Mouse (Mus musculus): Measurements from ENCODE around the gene Tcaf2. TPM values are rescaled to one million over a fixed set of nuclear protein-coding genes. Genes with fewer than 3 reads are reported as not detected.

Gene Tcaf2
- polyA plus RNA-seq (2015; fragmentation: Nextera tagmentation; extraction: Ambion mirVana) = 0.15 and 0.23 TPM in 2 replicates

DNA sequence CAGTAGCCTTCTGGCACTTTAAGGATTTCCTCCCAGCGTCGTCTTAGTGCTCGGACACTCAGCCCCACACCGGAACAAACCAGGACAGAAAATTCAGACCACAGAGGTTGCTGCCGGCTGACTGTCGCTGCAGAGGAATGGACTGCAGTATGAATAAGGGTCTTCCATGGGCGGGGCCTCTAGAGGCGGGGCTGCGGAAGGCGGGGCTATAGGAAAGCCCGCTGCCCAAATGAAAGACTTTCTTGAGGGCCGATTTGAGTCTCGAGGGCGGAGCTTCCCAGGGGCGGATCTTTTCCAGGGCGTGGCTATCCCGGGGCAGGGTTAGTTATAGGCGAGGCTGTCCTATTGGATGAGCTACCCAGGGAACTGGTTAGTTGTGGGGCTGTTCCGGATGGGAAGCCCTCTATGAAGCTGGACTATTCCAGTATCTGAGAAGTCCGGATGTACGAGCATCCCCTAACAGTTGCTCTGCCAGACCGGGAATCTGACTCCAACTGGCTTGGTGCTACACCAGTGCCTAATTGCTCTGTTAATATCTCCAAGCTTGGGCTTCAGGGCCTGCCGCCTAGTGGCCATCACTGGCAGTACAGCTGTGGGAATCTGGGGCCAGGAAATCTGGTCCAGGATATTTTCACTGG is at the start of gene Tcaf2:
TSS of gene Tcaf2 (minus strand) at position 343 of the 638 bp plus-strand sequence.
- Histone ChIP-seq H3K4me3 (replicated peaks) (peak within 1 kb of the TSS; percentile 27), H3K27me3 (no peaks in the 10 kb centered on the region), H3K9ac (no peak within 1 kb of the TSS), H3K36me3 (replicated peaks) (no peaks in the 10 kb centered on the region), H3K27ac (replicated peaks) (no peak within 1 kb of the TSS), H3K4me1 (replicated peaks) (0 out of 2 replicates have a peak, but pooled peaks cover 5% of the 10 kb centered on the region), H3K4me2 (peak within 1 kb of the TSS; percentile 60), H3K9me3 (replicated peaks) (no peaks in the 10 kb centered on the region)
- WGBS (ENCODE audit: insufficient replicate concordance) = under 1% methylated on average over 23 of the region's 23 CpGs
- peak; percentile 85 for ATAC-seq (ENCODE audit: insufficient read depth)

DNA sequence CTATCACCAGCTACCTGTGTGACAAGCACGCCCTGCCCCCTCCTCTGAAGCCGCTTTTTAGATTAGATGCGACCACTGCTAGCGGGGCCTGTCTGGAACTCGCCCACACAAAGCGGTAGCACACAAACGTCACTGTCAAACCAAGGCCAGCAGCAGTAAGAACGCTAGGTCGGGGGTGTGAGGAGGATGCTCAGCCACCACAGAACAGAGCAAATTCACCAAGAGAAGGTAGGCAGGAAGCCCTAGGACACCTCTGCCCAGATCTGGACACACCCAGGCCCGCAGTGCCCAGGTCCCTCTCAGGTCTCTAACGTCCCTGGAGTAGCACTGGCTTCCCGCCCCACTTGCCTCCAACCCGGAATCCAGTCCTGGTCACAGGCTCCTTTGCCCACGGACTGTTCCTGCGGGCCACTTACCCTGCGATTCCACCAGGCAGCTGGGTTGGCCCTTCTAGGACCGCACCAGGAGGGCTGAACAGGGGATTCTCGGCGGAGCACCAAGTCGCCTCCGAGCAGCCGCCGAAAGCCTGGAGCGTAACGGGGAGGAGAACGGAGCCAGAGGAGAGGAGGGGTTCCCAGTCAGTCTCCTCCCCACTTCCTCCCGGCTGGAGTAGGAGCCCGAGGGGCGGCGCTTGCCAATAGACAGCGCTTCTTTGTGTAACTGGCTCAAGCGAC is 47.6 kb upstream of the Tcaf2 start:
- H3K36me3 ChIP-seq (replicated peaks) = no peaks in the 10 kb centered on the region
- H3K27me3 ChIP-seq = no peaks in the 10 kb centered on the region
- under 1% methylated on average over 32 of the region's 32 CpGs for WGBS (ENCODE audit: insufficient replicate concordance)
- H3K9me3 ChIP-seq (replicated peaks) = no peaks in the 10 kb centered on the region
- peak overlapping the region; percentile 6; the same call in 1 of the 2 replicates for H3K27ac ChIP-seq (replicated peaks)
- peak; percentile 72 for ATAC-seq (ENCODE audit: insufficient read depth)
- peak overlapping the region; percentile 73 for H3K4me2 ChIP-seq
- peak overlapping the region; percentile 62 for H3K4me3 ChIP-seq (replicated peaks)
- peak overlapping the region; percentile 35 for H3K9ac ChIP-seq
- peaks cover 25% of the 10 kb centered on the region for H3K4me1 ChIP-seq (replicated peaks)

- peaks cover 25% of the 10 kb centered on the region for H3K4me1 ChIP-seq (replicated peaks)
- no peaks in the 10 kb centered on the region for H3K36me3 ChIP-seq (replicated peaks)
- peak; percentile 53 for ATAC-seq (ENCODE audit: insufficient read depth)
- H3K9ac ChIP-seq = peak overlapping the region; percentile 35; the same call in 1 of the 2 replicates
- WGBS (ENCODE audit: insufficient replicate concordance) = under 1% methylated on average over 10 of the region's 10 CpGs
- H3K27me3 ChIP-seq = no peaks in the 10 kb centered on the region
- no peaks in the 10 kb centered on the region for H3K9me3 ChIP-seq (replicated peaks)
- H3K27ac ChIP-seq (replicated peaks) = no peak overlapping the region
- peak overlapping the region; percentile 73 for H3K4me2 ChIP-seq
- peak overlapping the region; percentile 62 for H3K4me3 ChIP-seq (replicated peaks)
These were observed 47.1 kb upstream of the Tcaf2 start for GRCm38 (mm10) chr6:42692154-42692516.

GRCm38 (mm10) chr6:42689761-42690160 is 44.7 kb upstream of the Tcaf2 start:
- no peaks in the 10 kb centered on the region for H3K36me3 ChIP-seq (replicated peaks)
- no peak overlapping the region for H3K9ac ChIP-seq
- peak; percentile 56 for ATAC-seq (ENCODE audit: insufficient read depth)
- H3K4me3 ChIP-seq (replicated peaks) = no peak overlapping the region
- peaks cover 25% of the 10 kb centered on the region for H3K4me1 ChIP-seq (replicated peaks)
- H3K27ac ChIP-seq (replicated peaks) = no peak overlapping the region
- H3K9me3 ChIP-seq (replicated peaks) = no peaks in the 10 kb centered on the region
- no peaks in the 10 kb centered on the region for H3K27me3 ChIP-seq
- H3K4me2 ChIP-seq = no peak overlapping the region

GRCm38 (mm10) chr6:42687907-42688306 is 42.9 kb upstream of the Tcaf2 start:
- Histone ChIP-seq H3K27ac (replicated peaks) (no peak overlapping the region), H3K27me3 (no peaks in the 10 kb centered on the region), H3K36me3 (replicated peaks) (no peaks in the 10 kb centered on the region), H3K9me3 (replicated peaks) (no peaks in the 10 kb centered on the region), H3K9ac (no peak overlapping the region), H3K4me2 (no peak overlapping the region), H3K4me3 (replicated peaks) (no peak overlapping the region), H3K4me1 (replicated peaks) (peaks cover 22% of the 10 kb centered on the region)
- ATAC-seq (ENCODE audit: insufficient read depth) = no peak
- WGBS (ENCODE audit: insufficient replicate concordance) = 68% methylated on average over 5 of the region's 5 CpGs

- Histone ChIP-seq H3K27ac (replicated peaks) (no peak overlapping the region), H3K4me1 (replicated peaks) (no peaks in the 10 kb centered on the region), H3K4me2 (no peak overlapping the region), H3K27me3 (no peaks in the 10 kb centered on the region), H3K4me3 (replicated peaks) (no peak overlapping the region), H3K9me3 (replicated peaks) (no peaks in the 10 kb centered on the region), H3K9ac (no peak overlapping the region), H3K36me3 (replicated peaks) (no peaks in the 10 kb centered on the region)
- no peak for ATAC-seq (ENCODE audit: insufficient read depth)
- WGBS (ENCODE audit: insufficient replicate concordance) = 58% methylated on average over 7 of the region's 7 CpGs
These were observed 35.0 kb upstream of the Tcaf2 start for GRCm38 (mm10) chr6:42680077-42680476.

GRCm38 (mm10) chr6:42676011-42676410 is 31.0 kb upstream of the Tcaf2 start:
- no peak for ATAC-seq (ENCODE audit: insufficient read depth)
- Histone ChIP-seq H3K4me2 (no peak overlapping the region), H3K27ac (replicated peaks) (no peak overlapping the region), H3K9ac (no peak overlapping the region), H3K36me3 (replicated peaks) (no peaks in the 10 kb centered on the region), H3K9me3 (replicated peaks) (no peaks in the 10 kb centered on the region), H3K4me3 (replicated peaks) (no peak overlapping the region), H3K4me1 (replicated peaks) (no peaks in the 10 kb centered on the region), H3K27me3 (no peaks in the 10 kb centered on the region)
- WGBS (ENCODE audit: insufficient replicate concordance) = 78% methylated on average over 3 of the region's 3 CpGs

GRCm38 (mm10) chr6:42671767-42672166 is 26.7 kb upstream of the Tcaf2 start:
- Histone ChIP-seq H3K27me3 (no peaks in the 10 kb centered on the region), H3K9ac (no peak overlapping the region), H3K9me3 (replicated peaks) (no peaks in the 10 kb centered on the region), H3K36me3 (replicated peaks) (no peaks in the 10 kb centered on the region), H3K4me1 (replicated peaks) (no peaks in the 10 kb centered on the region), H3K4me3 (replicated peaks) (no peak overlapping the region), H3K27ac (replicated peaks) (no peak overlapping the region), H3K4me2 (no peak overlapping the region)
- no peak for ATAC-seq (ENCODE audit: insufficient read depth)
- WGBS (ENCODE audit: insufficient replicate concordance) = 56% methylated on average over 1 of the region's 1 CpGs

DNA sequence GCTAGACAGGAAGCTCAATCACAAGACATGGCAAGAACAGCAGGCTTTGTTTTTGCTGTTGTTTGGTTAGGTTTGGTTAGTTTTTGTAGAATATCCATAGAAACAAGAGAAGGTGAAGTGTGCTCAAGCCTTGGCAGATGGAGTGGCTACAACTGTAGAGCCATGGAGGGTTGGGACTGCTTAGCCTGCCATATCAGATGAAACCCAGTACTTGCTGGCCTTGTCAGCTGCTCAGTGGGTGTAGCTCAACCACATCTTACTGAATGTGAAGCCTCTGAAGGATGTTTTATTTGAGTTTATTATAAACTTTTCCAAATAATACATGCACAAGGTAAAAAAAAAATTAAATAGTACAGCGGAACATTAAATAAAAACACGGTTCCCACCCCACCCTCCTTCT is 22.7 kb upstream of the Tcaf2 start:
- no peak for ATAC-seq (ENCODE audit: insufficient read depth)
- no peak overlapping the region for H3K4me2 ChIP-seq
- no peaks in the 10 kb centered on the region for H3K9me3 ChIP-seq (replicated peaks)
- H3K9ac ChIP-seq = no peak overlapping the region
- no peaks in the 10 kb centered on the region for H3K4me1 ChIP-seq (replicated peaks)
- H3K36me3 ChIP-seq (replicated peaks) = no peaks in the 10 kb centered on the region
- H3K27ac ChIP-seq (replicated peaks) = no peak overlapping the region
- no peak overlapping the region for H3K4me3 ChIP-seq (replicated peaks)
- H3K27me3 ChIP-seq = no peaks in the 10 kb centered on the region
- 61% methylated on average over 2 of the region's 2 CpGs for WGBS (ENCODE audit: insufficient replicate concordance)

GRCm38 (mm10) chr6:42661739-42662138 is 16.7 kb upstream of the Tcaf2 start:
- Histone ChIP-seq H3K9ac (no peak overlapping the region), H3K27me3 (no peaks in the 10 kb centered on the region), H3K9me3 (replicated peaks) (no peaks in the 10 kb centered on the region; the same call in 1 of the 2 replicates), H3K4me3 (replicated peaks) (no peak overlapping the region), H3K27ac (replicated peaks) (no peak overlapping the region), H3K36me3 (replicated peaks) (no peaks in the 10 kb centered on the region), H3K4me1 (replicated peaks) (no peaks in the 10 kb centered on the region), H3K4me2 (no peak overlapping the region)
- ATAC-seq (ENCODE audit: insufficient read depth) = no peak
- 32% methylated on average over 2 of the region's 2 CpGs for WGBS (ENCODE audit: insufficient replicate concordance)

DNA sequence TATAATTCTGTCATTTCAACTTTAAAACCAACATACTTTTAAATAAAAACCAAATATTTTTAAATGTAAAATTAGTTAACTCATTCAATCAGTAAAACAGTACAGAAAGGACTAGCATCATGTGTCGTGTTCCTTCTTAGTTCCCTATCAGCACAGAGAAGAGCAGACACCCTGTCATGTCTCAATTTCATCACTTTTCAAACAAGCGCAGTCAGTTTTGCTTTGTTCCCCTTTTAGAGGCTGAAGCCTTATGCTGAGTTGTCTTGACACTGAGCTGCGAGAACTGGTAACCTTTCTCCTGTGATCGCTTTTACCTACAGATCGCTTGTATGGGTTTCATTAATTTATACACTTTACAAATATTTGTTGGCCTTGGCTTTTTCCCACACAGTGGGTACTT is 10.7 kb downstream of the Tcaf2 start:
- Histone ChIP-seq H3K4me3 (replicated peaks) (no peak overlapping the region), H3K9ac (no peak overlapping the region), H3K36me3 (replicated peaks) (no peaks in the 10 kb centered on the region), H3K27ac (replicated peaks) (no peak overlapping the region), H3K9me3 (replicated peaks) (no peaks in the 10 kb centered on the region), H3K27me3 (no peaks in the 10 kb centered on the region), H3K4me1 (replicated peaks) (no peaks in the 10 kb centered on the region), H3K4me2 (no peak overlapping the region)
- WGBS (ENCODE audit: insufficient replicate concordance) = 52% methylated on average over 5 of the region's 5 CpGs
- no peak for ATAC-seq (ENCODE audit: insufficient read depth)

All from liver, embryonic 15.5 days (tissue).